Comparison of ENCODE assay signal across 8 mouse cellular contexts in the genomic region with DNA sequence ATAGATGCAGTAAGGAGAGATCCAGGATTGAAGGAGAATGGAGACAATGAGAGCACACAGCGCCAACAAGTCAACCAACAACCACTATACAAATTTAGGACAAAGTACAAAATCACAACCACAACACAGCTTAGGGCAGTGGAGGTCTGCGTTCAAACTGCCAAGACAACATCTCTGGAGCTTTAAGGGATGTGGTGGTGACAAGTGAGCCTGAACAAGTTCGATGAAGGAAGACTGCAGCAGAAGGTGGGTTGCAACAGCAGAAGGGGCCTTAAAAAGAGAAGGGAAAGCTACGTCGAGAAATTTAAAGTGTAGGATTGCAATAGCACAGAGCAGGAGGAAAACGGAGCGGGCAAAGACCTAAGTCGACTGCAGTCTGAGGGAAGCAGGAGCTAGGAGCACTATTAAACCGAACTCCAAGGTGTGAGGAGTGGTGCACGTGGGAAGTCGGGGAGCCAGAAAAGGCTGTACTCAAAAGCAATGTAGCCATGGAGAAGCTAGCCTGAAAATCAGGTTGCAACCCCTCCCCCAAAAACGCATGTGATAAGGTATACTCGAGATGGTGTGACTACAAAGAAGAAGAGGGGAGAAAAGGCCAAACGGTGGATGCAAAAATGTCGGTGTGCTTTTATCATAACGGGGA. TPM values are rescaled to one million over a fixed set of nuclear protein-coding genes. Genes with fewer than 3 reads are reported as not detected.
DNase-seq lines count a peak whose midpoint lies in the region; ATAC-seq lines count a peak whose summit lies in the region.

No protein-coding gene starts in this region.

- H3K27me3 ChIP-seq in forebrain, embryonic 10.5 days (ENCODE audit: poor library complexity, severe bottlenecking), result no peaks in the 10 kb centered on the region
- H3K27me3 ChIP-seq in intestine, embryonic 14.5 days (replicated peaks; ENCODE audit: control insufficient read depth, insufficient read depth, low read length), result no peaks in the 10 kb centered on the region
- H3K27me3 ChIP-seq in limb, embryonic 10.5 days (ENCODE audit: low read depth, poor library complexity, severe bottlenecking), result no peaks in the 10 kb centered on the region

- peak overlapping the region; percentile 94 for H3K4me3 ChIP-seq in forebrain, embryonic 10.5 days
- H3K4me3 ChIP-seq in intestine, embryonic 14.5 days (ENCODE audit: low read depth, low read length), result peak overlapping the region; percentile 56
- H3K4me3 ChIP-seq in limb, embryonic 10.5 days, result peak overlapping the region; percentile 94

- H3K27ac ChIP-seq in forebrain, embryonic 10.5 days, result peak overlapping the region; percentile 96
- H3K27ac ChIP-seq in intestine, embryonic 14.5 days (ENCODE audit: low read depth), result peak overlapping the region; percentile 72
- peak overlapping the region; percentile 96 for H3K27ac ChIP-seq in limb, embryonic 10.5 days

- WGBS in forebrain, embryonic 10.5 days, result 4% methylated on average over 16 of the region's 16 CpGs
- WGBS in intestine, embryonic 14.5 days, result 3% methylated on average over 16 of the region's 16 CpGs
- 4% methylated on average over 16 of the region's 16 CpGs for WGBS in limb, embryonic 10.5 days

- H3K4me1 ChIP-seq in forebrain, embryonic 10.5 days, result peaks cover 32% of the 10 kb centered on the region
- H3K4me1 ChIP-seq in intestine, embryonic 14.5 days (replicated peaks; ENCODE audit: control insufficient read depth, insufficient read depth, low read length), result peaks cover 14% of the 10 kb centered on the region
- peaks cover 20% of the 10 kb centered on the region for H3K4me1 ChIP-seq in limb, embryonic 10.5 days

- ATAC-seq in intestine, embryonic 14.5 days (replicated peaks; ENCODE audit: low FRiP score, low TSS enrichment, low read depth), result no peak

- H3K36me3 ChIP-seq in forebrain, embryonic 10.5 days (replicated peaks), result no peaks in the 10 kb centered on the region
- no peaks in the 10 kb centered on the region for H3K36me3 ChIP-seq in intestine, embryonic 14.5 days (ENCODE audit: control insufficient read depth, insufficient read depth, low read length)
- no peaks in the 10 kb centered on the region for H3K36me3 ChIP-seq in limb, embryonic 10.5 days

- H3K9ac ChIP-seq in intestine, embryonic 14.5 days (ENCODE audit: low read length), result peak overlapping the region; percentile 73

- H3K9me3 ChIP-seq in forebrain, embryonic 10.5 days, result no peaks in the 10 kb centered on the region
- no peaks in the 10 kb centered on the region for H3K9me3 ChIP-seq in intestine, embryonic 14.5 days (ENCODE audit: control insufficient read depth, low read length)
- no peaks in the 10 kb centered on the region for H3K9me3 ChIP-seq in limb, embryonic 10.5 days (replicated peaks)

- H3K4me2 ChIP-seq in intestine, embryonic 14.5 days (ENCODE audit: low read length), result peak overlapping the region; percentile 92

- peak; percentile 12 for DNase-seq in adrenal gland, postnatal 10 days
- no peak for DNase-seq in adrenal gland, postnatal 36 days
- peak; percentile 41 for DNase-seq in NIH3T3 (ENCODE audit: low read depth)
- DNase-seq in forebrain, embryonic 10.5 days (ENCODE audit: extremely low spot score, low spot score), result peak; percentile 31
- DNase-seq in intestine, embryonic 14.5 days (ENCODE audit: low spot score), result peak; percentile 64
- DNase-seq in limb, embryonic 10.5 days (ENCODE audit: low spot score), result peak; percentile 50
- DNase-seq in neural tube, embryonic 10.5 days (ENCODE audit: extremely low spot score, low spot score), result peak; percentile 40
- DNase-seq in ovary, postnatal 14 days (ENCODE audit: low spot score), result no peak

RNA-seq across cellular contexts. Expression of a gene that starts 1.3 kb away (rescaled TPM):
- total RNA-seq in adrenal gland, postnatal 10 days (2021), result 10 to 100 TPM; 33.0 to 36.1 TPM
- total RNA-seq in adrenal gland, postnatal 36 days (2021), result 10 to 100 TPM; 44.6 to 45.2 TPM
- 41.2 and 46.5 TPM in 2 replicates for polyA plus RNA-seq in forebrain, embryonic 10.5 days (2016; fragmentation: Nextera tagmentation; extraction: Ambion mirVana)
- polyA plus RNA-seq in intestine, embryonic 14.5 days (2014; fragmentation: Nextera tagmentation; extraction: Ambion mirVana), result 28.6 and 33.8 TPM in 2 replicates
- 45.5 and 46.2 TPM in 2 replicates for polyA plus RNA-seq in limb, embryonic 10.5 days (2016; fragmentation: Nextera tagmentation; extraction: Ambion mirVana)

Comparison
In these comparisons a context has a peak if more than half of its experiments do, and no peak if none do; other contexts are left out.
1. DNase-seq: peak in adrenal gland, postnatal 10 days (single experiment), NIH3T3 (single experiment), forebrain, embryonic 10.5 days (single experiment), intestine, embryonic 14.5 days (single experiment), limb, embryonic 10.5 days (single experiment) and neural tube, embryonic 10.5 days (single experiment); none in adrenal gland, postnatal 36 days (0 of 2) and ovary, postnatal 14 days (single experiment).
2. Peak in every context shown above with its lines, with median percentiles within 50 percentile points of each other: H3K27ac ChIP-seq and H3K4me3 ChIP-seq.